Mouse (Mus musculus): Measurements from ENCODE around the gene Uba7. TPM values are rescaled to one million over a fixed set of nuclear protein-coding genes. Genes with fewer than 3 reads are reported as not detected.

The Uba7 gene
- total RNA-seq, 2 experiments from 2014 or later: 3.1 to 4.6 TPM

GRCm38 (mm10) chr9:108032126-108032525, 56.8 kb downstream of the Uba7 start:
- DNase-seq (ENCODE audit: low spot score in 2 of 2): no peak
- intact Hi-C loops (cut with DNase I): no loop called here

Other genes with a start within 250 kb of the Uba7 start
- gene Rbm5, start 204.5 kb upstream of the Uba7 start, total RNA-seq (2021): 100 to 1,000 TPM; 122 to 155 TPM
- 10 to 100 TPM; 57.0 to 65.0 TPM for gene Rbm6, start 102.3 kb upstream of the Uba7 start, total RNA-seq (2021)
- 10 to 100 TPM; 22.2 to 25.4 TPM for gene Mon1a, start 87.4 kb upstream of the Uba7 start, total RNA-seq (2021)
- gene Mst1r, start 68.6 kb upstream of the Uba7 start, total RNA-seq (2021): 1 to 10 TPM in 1 of 2 experiments, under 1 TPM in 1; 0.69 to 1.3 TPM
- gene Actl11, start 47.0 kb upstream of the Uba7 start, total RNA-seq (2021): not detected
- 100 to 1,000 TPM; 352 to 354 TPM for gene Camkv, start 39.8 kb upstream of the Uba7 start, total RNA-seq (2021)
- gene Traip, start 25.4 kb upstream of the Uba7 start, total RNA-seq (2021): 10 to 100 TPM in 1 of 2 experiments, 1 to 10 TPM in 1; 9.5 to 14.9 TPM
- not detected for gene Gm20661, start 7.6 kb downstream of the Uba7 start, total RNA-seq (2021)
- 1 to 10 TPM; 3.9 to 4.0 TPM for gene Inka1, start 10.4 kb downstream of the Uba7 start, total RNA-seq (2021)
- gene Cdhr4, start 17.0 kb downstream of the Uba7 start, total RNA-seq (2021): 1 to 10 TPM; 1.5 to 1.9 TPM
- gene Gm20662, start 20.8 kb downstream of the Uba7 start, total RNA-seq (2021): 1 to 10 TPM; 3.7 to 4.4 TPM
- 100 to 1,000 TPM; 185 to 190 TPM for gene Ip6k1, start 27.0 kb downstream of the Uba7 start, total RNA-seq (2021)
- gene Gmppb, start 73.7 kb downstream of the Uba7 start, total RNA-seq (2021): 10 to 100 TPM; 16.7 to 17.5 TPM
- 1 to 10 TPM; 1.7 to 2.2 TPM for gene Amigo3, start 77.7 kb downstream of the Uba7 start, total RNA-seq (2021)
- gene Mst1, start 104.9 kb downstream of the Uba7 start, total RNA-seq (2021): not detected
- 10 to 100 TPM; 81.9 to 88.7 TPM for gene Rnf123, start 107.8 kb downstream of the Uba7 start, total RNA-seq (2021)
- gene Apeh, start 119.1 kb downstream of the Uba7 start, total RNA-seq (2021): 10 to 100 TPM; 29.8 to 36.9 TPM
- gene Bsn, start 214.9 kb downstream of the Uba7 start, total RNA-seq (2021): 100 to 1,000 TPM; 261 to 275 TPM

Data from left cerebral cortex, postnatal 25 days (tissue).